Mouse (Mus musculus): ENCODE results near the gene Kcnip1.

- TF ChIP-seq EP300 (optimal IDR thresholded peaks at IDR 0.05) (no peak), CTCF (IDR thresholded peaks at IDR 0.05; ENCODE audit: low read depth) (no peak)
Measured at GRCm38 (mm10) chr11:33829774-33830173, 163.2 kb downstream of the Kcnip1 start.

Measured in stomach, postnatal 0 days (tissue).